Mouse (Mus musculus) MEL (cell line): Measurements from ENCODE around the gene Pofut1. TPM values are rescaled to one million over a fixed set of nuclear protein-coding genes. Genes with fewer than 3 reads are reported as not detected.

Source experiments
- DNase-seq: peaks from one replicate; pipeline ENCODE4 v3.0.0; 2011; ENCODE audit warnings: low read depth, low spot score
- H3K27ac ChIP-seq: 2 replicates; pipeline ENCODE4 v1.5.1; 2012; ENCODE audit warnings: low read depth, mild to moderate bottlenecking, control low read depth, low read length, moderate library complexity; ENCODE audit not compliant: control insufficient read depth
- H3K27me3 ChIP-seq, 2 experiments: fragments of 150-350 bp in 1 of 2; sonication (generic) in 1 of 2; 2 replicates each; pipeline ENCODE4 v1.6.1; 2012; ENCODE audit warnings: low read length in 2 of 2, mild to moderate bottlenecking in 2 of 2, improper control_type of control experiment in 1 of 2, moderate library complexity in 1 of 2; ENCODE audit not compliant: insufficient read depth in 2 of 2, control insufficient read depth in 1 of 2
- H3K36me3 ChIP-seq, 2 experiments: 2 replicates each; pipeline ENCODE4 v1.6.1; 2012 to 2014; ENCODE audit warnings: low read length in 2 of 2, improper control_type of control experiment in 1 of 2, inconsistent platforms in 1 of 2, mild to moderate bottlenecking in 1 of 2; ENCODE audit not compliant: insufficient read depth in 2 of 2, control insufficient read depth in 1 of 2
- H3K4me1 ChIP-seq, 2 experiments: fragments of 150-350 bp in 1 of 2; sonication (generic) in 1 of 2; 2 replicates each; pipeline ENCODE4 v1.6.1; 2012; ENCODE audit warnings: low read length in 2 of 2, improper control_type of control experiment in 1 of 2, mild to moderate bottlenecking in 1 of 2; ENCODE audit not compliant: insufficient read depth in 2 of 2, control insufficient read depth in 1 of 2
- H3K4me3 ChIP-seq, 2 experiments: fragments of 150-350 bp in 1 of 2; sonication (generic) in 1 of 2; 2 replicates each; pipeline ENCODE4 v1.5.1; 2012; ENCODE audit warnings: low read depth in 2 of 2, low read length in 2 of 2, mild to moderate bottlenecking in 2 of 2, moderate library complexity in 2 of 2, control low read depth in 1 of 2, improper control_type of control experiment in 1 of 2; ENCODE audit not compliant: control insufficient read depth in 1 of 2, insufficient read depth in 1 of 2
- H3K79me2 ChIP-seq: 2 replicates; pipeline ENCODE4 v1.6.1; 2012; ENCODE audit warnings: mild to moderate bottlenecking, low read length, moderate library complexity; ENCODE audit not compliant: control insufficient read depth, poor library complexity, insufficient read depth
- H3K9ac ChIP-seq: 2 replicates; pipeline ENCODE4 v1.6.1; 2012; ENCODE audit warnings: low read depth, mild to moderate bottlenecking, control low read depth, low read length, moderate library complexity; ENCODE audit not compliant: control insufficient read depth, poor library complexity, severe bottlenecking
- H3K9me3 ChIP-seq: fragments of 150-350 bp; sonication (generic); replicated peaks from 2 replicates; pipeline ENCODE4 v1.6.1; 2012; ENCODE audit warnings: mild to moderate bottlenecking, low read length, improper control_type of control experiment, moderate library complexity; ENCODE audit not compliant: insufficient read depth
- BHLHE40 ChIP-seq: IDR thresholded peaks from 2 replicates; pipeline ENCODE4 v1.6.1; 2012; ENCODE audit warnings: low read depth, mild to moderate bottlenecking, inconsistent platforms, low read length, improper control_type of control experiment, borderline replicate concordance
- EP300 ChIP-seq, 2 experiments: IDR thresholded peaks; 2 replicates each; pipeline ENCODE4 v1.6.1; 2011; ENCODE audit warnings: improper control_type of control experiment in 2 of 2, low read length in 2 of 2, low read depth in 1 of 2, mild to moderate bottlenecking in 1 of 2
- ETS1 ChIP-seq: IDR thresholded peaks from 2 replicates; pipeline ENCODE4 v1.6.1; 2012; ENCODE audit warnings: low read depth, mild to moderate bottlenecking, inconsistent platforms, low read length, improper control_type of control experiment, moderate library complexity
- GATA1 ChIP-seq: IDR thresholded peaks from 2 replicates; pipeline ENCODE4 v1.6.1; 2011; ENCODE audit warnings: low read depth, low read length, improper control_type of control experiment
- HCFC1 ChIP-seq: IDR thresholded peaks from 2 replicates; pipeline ENCODE4 v1.6.1; 2012; ENCODE audit warnings: low read depth, mild to moderate bottlenecking, inconsistent platforms, low read length, improper control_type of control experiment, moderate library complexity
- JUND ChIP-seq: IDR thresholded peaks from 2 replicates; pipeline ENCODE4 v1.6.1; 2011; ENCODE audit warnings: low read depth, mild to moderate bottlenecking, improper control_type of control experiment, low read length
- MAZ ChIP-seq: IDR thresholded peaks from 2 replicates; pipeline ENCODE4 v1.6.1; 2012; ENCODE audit warnings: low read depth, mild to moderate bottlenecking, inconsistent platforms, low read length, improper control_type of control experiment
- MEF2A ChIP-seq: IDR thresholded peaks from 2 replicates; pipeline ENCODE4 v1.6.1; 2014; ENCODE audit warnings: low read depth, mild to moderate bottlenecking, inconsistent platforms, low read length, improper control_type of control experiment; ENCODE audit not compliant: poor library complexity, insufficient replicate concordance, severe bottlenecking; ENCODE audit errors: extremely low read depth
- MXI1 ChIP-seq: IDR thresholded peaks from 2 replicates; pipeline ENCODE4 v1.6.1; 2011; ENCODE audit warnings: mild to moderate bottlenecking, low read depth, low read length, improper control_type of control experiment
- MYC ChIP-seq: IDR thresholded peaks from 2 replicates; pipeline ENCODE4 v1.6.1; 2011; ENCODE audit warnings: low read depth, mild to moderate bottlenecking, low read length, improper control_type of control experiment, moderate library complexity
- POLR2AphosphoS2 ChIP-seq: IDR thresholded peaks from 2 replicates; pipeline ENCODE4 v1.6.1; 2011; ENCODE audit warnings: low read length, improper control_type of control experiment
- POLR2AphosphoS5 ChIP-seq: IDR thresholded peaks from 2 replicates; pipeline ENCODE4 v1.6.1; 2012; ENCODE audit warnings: low read depth, borderline replicate concordance, mild to moderate bottlenecking, inconsistent platforms, low read length, moderate library complexity, mixed read lengths
- RCOR1 ChIP-seq: IDR thresholded peaks from 2 replicates; pipeline ENCODE4 v1.6.1; 2012; ENCODE audit warnings: low read depth, mild to moderate bottlenecking, inconsistent platforms, low read length, improper control_type of control experiment
- TAL1 ChIP-seq: IDR thresholded peaks from 2 replicates; pipeline ENCODE4 v1.6.1; 2012; ENCODE audit warnings: mild to moderate bottlenecking, inconsistent platforms, low read length, moderate library complexity, mixed read lengths
- TBP ChIP-seq: IDR thresholded peaks from 2 replicates; pipeline ENCODE4 v1.8.0; 2011; ENCODE audit warnings: low read depth, low read length, improper control_type of control experiment
- TCF12 ChIP-seq: IDR thresholded peaks from 2 replicates; pipeline ENCODE4 v1.6.1; 2014; ENCODE audit warnings: low read depth, mild to moderate bottlenecking, inconsistent platforms, low read length, improper control_type of control experiment, moderate library complexity
- USF1 ChIP-seq: IDR thresholded peaks from 2 replicates; pipeline ENCODE4 v1.6.1; 2014; ENCODE audit warnings: low read depth, mild to moderate bottlenecking, inconsistent platforms, low read length, improper control_type of control experiment, moderate library complexity
- ZC3H11A ChIP-seq: IDR thresholded peaks from 2 replicates; pipeline ENCODE4 v1.6.1; 2012; ENCODE audit warnings: low read depth, mild to moderate bottlenecking, inconsistent platforms, low read length, improper control_type of control experiment
- ZMIZ1 ChIP-seq: IDR thresholded peaks from 2 replicates; pipeline ENCODE4 v1.6.1; 2012; ENCODE audit warnings: low read depth, mild to moderate bottlenecking, inconsistent platforms, low read length, improper control_type of control experiment, moderate library complexity
- ZNF384 ChIP-seq: IDR thresholded peaks from 2 replicates; pipeline ENCODE4 v1.6.1; 2012; ENCODE audit warnings: low read depth, mild to moderate bottlenecking, inconsistent platforms, low read length, improper control_type of control experiment
- polyA plus RNA-seq, 2 experiments: library from polyadenylated mRNA; stranded (reverse) in 1 of 2; unstranded in 1 of 2; fragments of >175 nt in 1 of 2; fragments of >200 nt in 1 of 2; gene quantifications; 2 replicates each; pipeline versions ENCODE4 v1.2.1 to v1.2.4; 2012; ENCODE audit warnings: low replicate concordance in 2 of 2, low read depth in 1 of 2; ENCODE audit not compliant: insufficient read length in 2 of 2, insufficient read depth in 1 of 2, missing spikeins in 1 of 2
- total RNA-seq: library from RNA; depleted of rRNA; stranded (reverse); fragments of 300-350 nt; gene quantifications from 2 replicates; pipeline ENCODE4 v1.2.3, GENCODE M21; 2012

The Pofut1 gene
- total and polyA plus RNA-seq, 3 experiments = 20.2 to 28.7 TPM; not detected in 1

DNA sequence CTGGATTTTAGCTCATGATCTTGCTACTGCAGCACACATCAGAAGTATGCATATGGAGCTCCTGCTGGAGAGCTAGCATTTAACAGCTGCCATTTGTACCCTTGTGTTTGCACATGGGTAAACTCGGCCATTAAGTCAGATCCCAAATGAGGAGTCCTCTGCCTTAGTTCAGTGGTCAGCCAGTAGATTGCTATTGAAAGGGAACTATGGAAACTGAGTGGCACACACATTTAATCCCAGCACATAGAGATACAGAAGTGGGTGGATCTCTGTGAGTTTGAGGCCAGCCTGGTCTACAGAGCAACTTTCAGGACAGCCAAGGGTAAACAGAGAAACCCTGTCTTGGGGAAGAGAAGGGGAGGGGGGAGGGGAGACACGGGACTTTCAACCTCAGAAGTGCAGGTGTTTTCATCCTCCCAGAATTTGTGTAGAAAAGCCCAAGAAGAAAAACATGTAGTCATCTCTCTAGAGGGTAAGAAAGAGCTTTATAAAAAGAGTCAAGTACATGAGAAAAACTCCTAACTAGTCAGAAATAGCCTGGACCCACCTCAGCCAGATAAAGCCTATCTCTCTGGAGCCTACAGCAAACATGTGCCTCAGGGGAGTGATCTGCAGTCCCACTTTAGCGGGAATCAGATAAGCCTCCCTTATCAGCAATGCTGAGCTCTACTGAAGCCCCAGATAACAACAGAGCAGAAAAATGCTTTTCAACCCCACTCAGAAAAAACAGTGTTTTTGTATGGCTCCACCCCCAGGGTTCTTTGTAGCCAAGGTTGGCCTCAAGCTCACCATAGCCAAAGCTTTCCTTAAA lies 18.7 kb downstream of the Pofut1 start:
- Histone ChIP-seq H3K79me2 (no peaks in the 10 kb centered on the region), H3K4me3 (peak overlapping the region in 1 of 2 experiments; percentile 10; a peak in 1 of 4 replicates), H3K27me3 (no peaks in the 10 kb centered on the region), H3K9me3 (no peaks in the 10 kb centered on the region), H3K4me1 (peaks cover 21 to 23% of the 10 kb centered on the region in 2 experiments), H3K36me3 (peaks cover 2 to 30% of the 10 kb centered on the region in 2 experiments; a peak in 3 of 4 replicates), H3K27ac (peak overlapping the region; percentile 89), H3K9ac (peak overlapping the region; percentile 26)
- DNase-seq = peak; percentile 65
- TF ChIP-seq ZNF384 (peak; percentile 73; the same call in 1 of the 2 replicates), BHLHE40 (peak; percentile 86), JUND (no peak), TCF12 (peak; percentile 95), MEF2A (0 out of 2 replicates have a peak, but pooled peaks have one; percentile 20), ZMIZ1 (no peak), HCFC1 (no peak), USF1 (peak; percentile 33; the same call in 1 of the 2 replicates), EP300 (IDR thresholded peaks at IDR 0.05; ENCODE audit: low read depth in 1 of 2, low read length in 2 of 2) (peak; percentile 89 to 93), MAZ (0 out of 2 replicates have a peak, but pooled peaks have one; percentile 64), MYC (peak; percentile 86), RCOR1 (peak; percentile 60; the same call in 1 of the 2 replicates), ZC3H11A (0 out of 2 replicates have a peak, but pooled peaks have one; percentile 17), ETS1 (peak; percentile 86), TBP (peak; percentile 82), MXI1 (peak; percentile 84; the same call in 1 of the 2 replicates), GATA1 (peak; percentile 99), TAL1 (peak; percentile 17; the same call in 1 of the 2 replicates), POLR2AphosphoS2 (no peak; the same call in 1 of the 2 replicates), POLR2AphosphoS5 (no peak)
